16 mouse cellular contexts compared by ENCODE assay signal in the genomic region with DNA sequence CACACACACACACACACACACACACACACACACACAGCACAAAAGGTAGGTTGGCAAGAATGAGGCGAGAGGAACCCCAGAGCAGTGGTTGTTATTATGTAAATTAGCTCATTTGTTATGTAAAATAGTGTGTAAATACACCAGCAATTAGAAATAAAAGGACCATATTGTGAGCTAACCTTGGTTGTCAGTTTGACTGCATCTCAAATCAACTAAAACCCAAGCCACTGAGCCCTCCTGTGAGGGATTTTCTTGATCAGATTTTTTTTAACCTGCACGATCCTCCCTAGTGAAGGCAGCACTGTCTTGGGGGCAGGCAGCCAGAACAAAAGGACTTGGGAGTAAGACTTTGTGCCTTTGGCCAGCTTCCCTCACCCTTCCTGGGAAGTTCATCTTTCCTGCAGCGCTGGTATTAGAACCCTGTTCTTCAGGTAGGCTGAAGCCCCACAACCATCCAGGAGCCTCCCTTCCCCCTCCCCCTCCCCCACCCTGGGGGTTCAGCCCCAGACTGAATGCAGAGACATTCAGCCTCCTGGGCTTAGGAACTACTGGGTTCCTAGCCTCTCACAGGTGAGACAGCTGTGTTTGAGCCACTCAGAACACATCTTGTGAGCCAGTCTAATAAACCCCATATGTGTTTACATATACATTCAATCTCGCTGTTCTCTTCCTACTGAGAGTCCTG.
DNase-seq lines count a peak whose midpoint lies in the region; ATAC-seq and TF ChIP-seq lines count a peak whose summit lies in the region.
"Had no signal": no experiment of that assay in that cellular context is flagged by ENCODE, and none has a peak within 500 bp of the region (broad histone marks: within the 10 kb centered on the region; RNA-seq: fewer than 3 reads in every experiment).

No protein-coding gene starts in this region.

- no peak for DNase-seq in hindbrain, embryonic 10.5 days (ENCODE audit: low spot score)
- DNase-seq in embryonic facial prominence, embryonic 10.5 days (ENCODE audit: low spot score) = no peak
- DNase-seq in hindbrain, embryonic 14.5 days (ENCODE audit: low spot score) = no peak
- DNase-seq in heart, adult 2 months = no peak
- DNase-seq in cerebellum, adult 18-20 months = no peak
- DNase-seq: adrenal gland, adult 8-10 months; cerebellum, adult 8-10 months; lung, postnatal 4 days; thymus, postnatal 36 days had no signal

- no peaks in the 10 kb centered on the region for H3K79me2 ChIP-seq in heart, adult 2 months (replicated peaks; ENCODE audit: control insufficient read depth, insufficient read depth, low read length)

- no peak for TF ChIP-seq POLR2A in ES-Bruce4 (IDR thresholded peaks at IDR 0.05; ENCODE audit: insufficient read depth, low read length)
- TF ChIP-seq POLR2A in heart, adult 2 months (IDR thresholded peaks at IDR 0.05; ENCODE audit: insufficient read depth, low read depth, low read length) = no peak

- ATAC-seq in hindbrain, embryonic 16.5 days = no peak
- ATAC-seq in hindbrain, embryonic 14.5 days (ENCODE audit: low FRiP score) = peak; percentile 51; the same call in 1 of the 2 replicates

- H3K4me1 ChIP-seq in hindbrain, embryonic 10.5 days (replicated peaks) = peaks cover 31% of the 10 kb centered on the region
- H3K4me1 ChIP-seq in hindbrain, embryonic 16.5 days (ENCODE audit: control insufficient read depth, insufficient read depth, low read depth, low read length) = no peaks in the 10 kb centered on the region; the same call in 1 of the 2 replicates
- no peaks in the 10 kb centered on the region for H3K4me1 ChIP-seq in ES-Bruce4 (ENCODE audit: control insufficient read depth, insufficient read depth, low read length)
- peaks cover 24% of the 10 kb centered on the region for H3K4me1 ChIP-seq in embryonic facial prominence, embryonic 10.5 days
- peaks cover 14% of the 10 kb centered on the region; the same call in 1 of the 2 replicates for H3K4me1 ChIP-seq in hindbrain, embryonic 14.5 days (replicated peaks; ENCODE audit: control insufficient read depth, insufficient read depth, low read length)
- H3K4me1 ChIP-seq in heart, adult 2 months (ENCODE audit: control insufficient read depth, insufficient read depth, low read length) = no peaks in the 10 kb centered on the region
- H3K4me1 ChIP-seq: kidney, embryonic 15.5 days; limb, embryonic 13.5 days; liver, embryonic 15.5 days had no signal

- TF ChIP-seq EP300 in ES-Bruce4 (IDR thresholded peaks at IDR 0.05; ENCODE audit: insufficient read depth, low read depth, low read length) = no peak
- TF ChIP-seq EP300 in heart, adult 2 months (IDR thresholded peaks at IDR 0.05; ENCODE audit: insufficient read depth, low read depth, low read length) = no peak

- WGBS in hindbrain, embryonic 10.5 days = 43% methylated on average over 4 of the region's 4 CpGs
- WGBS in hindbrain, embryonic 16.5 days = 31% methylated on average over 4 of the region's 4 CpGs
- 45% methylated on average over 4 of the region's 4 CpGs for WGBS in embryonic facial prominence, embryonic 10.5 days
- 31% methylated on average over 4 of the region's 4 CpGs for WGBS in hindbrain, embryonic 14.5 days
- 78% methylated on average over 4 of the region's 4 CpGs for WGBS in heart, adult 2 months

- no peak overlapping the region for H3K4me2 ChIP-seq in hindbrain, embryonic 16.5 days (ENCODE audit: low read length)
- no peak overlapping the region for H3K4me2 ChIP-seq in hindbrain, embryonic 14.5 days (replicated peaks)
- H3K4me2 ChIP-seq: heart, embryonic 15.5 days; kidney, embryonic 15.5 days; limb, embryonic 13.5 days; liver, embryonic 15.5 days had no signal

- no peaks in the 10 kb centered on the region for H3K27me3 ChIP-seq in hindbrain, embryonic 10.5 days (ENCODE audit: insufficient read depth, poor library complexity, severe bottlenecking)
- no peaks in the 10 kb centered on the region for H3K27me3 ChIP-seq in hindbrain, embryonic 16.5 days (replicated peaks; ENCODE audit: control insufficient read depth, insufficient read depth, low read length)
- no peaks in the 10 kb centered on the region for H3K27me3 ChIP-seq in ES-Bruce4 (ENCODE audit: control insufficient read depth, insufficient read depth, low read length, poor library complexity, severe bottlenecking)
- no peaks in the 10 kb centered on the region for H3K27me3 ChIP-seq in embryonic facial prominence, embryonic 10.5 days (replicated peaks; ENCODE audit: low read depth, poor library complexity, severe bottlenecking)
- no peaks in the 10 kb centered on the region for H3K27me3 ChIP-seq in hindbrain, embryonic 14.5 days (ENCODE audit: control insufficient read depth, insufficient read depth, low read length)
- no peaks in the 10 kb centered on the region for H3K27me3 ChIP-seq in heart, adult 2 months (ENCODE audit: control insufficient read depth, insufficient read depth, low read length)
- H3K27me3 ChIP-seq: heart, embryonic 15.5 days; kidney, embryonic 15.5 days; limb, embryonic 13.5 days; liver, embryonic 15.5 days had no signal

- no peak for TF ChIP-seq CTCF in ES-Bruce4 (IDR thresholded peaks at IDR 0.05; ENCODE audit: low read depth, low read length)
- TF ChIP-seq CTCF in heart, adult 2 months (IDR thresholded peaks at IDR 0.05) = no peak

- H3K9ac ChIP-seq in hindbrain, embryonic 16.5 days (ENCODE audit: low read depth, low read length) = no peak overlapping the region
- no peak overlapping the region for H3K9ac ChIP-seq in ES-Bruce4 (ENCODE audit: low read depth, poor library complexity, severe bottlenecking)
- H3K9ac ChIP-seq in hindbrain, embryonic 14.5 days = no peak overlapping the region
- no peak overlapping the region for H3K9ac ChIP-seq in heart, adult 2 months (ENCODE audit: low read depth, low read length)
- H3K9ac ChIP-seq: heart, embryonic 15.5 days; kidney, embryonic 15.5 days; limb, embryonic 13.5 days; liver, embryonic 15.5 days had no signal

- no peaks in the 10 kb centered on the region for H3K36me3 ChIP-seq in hindbrain, embryonic 10.5 days
- H3K36me3 ChIP-seq in hindbrain, embryonic 16.5 days (ENCODE audit: control insufficient read depth, insufficient read depth, low read length) = no peaks in the 10 kb centered on the region
- no peaks in the 10 kb centered on the region for H3K36me3 ChIP-seq in ES-Bruce4 (ENCODE audit: control insufficient read depth, insufficient read depth, low read length, poor library complexity, severe bottlenecking)
- H3K36me3 ChIP-seq in embryonic facial prominence, embryonic 10.5 days (replicated peaks) = no peaks in the 10 kb centered on the region
- no peaks in the 10 kb centered on the region for H3K36me3 ChIP-seq in hindbrain, embryonic 14.5 days (replicated peaks; ENCODE audit: control insufficient read depth, insufficient read depth)
- no peaks in the 10 kb centered on the region for H3K36me3 ChIP-seq in heart, adult 2 months (ENCODE audit: control insufficient read depth, insufficient read depth, low read length)
- H3K36me3 ChIP-seq: heart, embryonic 15.5 days; kidney, embryonic 15.5 days; limb, embryonic 13.5 days; liver, embryonic 15.5 days had no signal

- no peak overlapping the region for H3K4me3 ChIP-seq in hindbrain, embryonic 10.5 days
- no peak overlapping the region for H3K4me3 ChIP-seq in hindbrain, embryonic 16.5 days (ENCODE audit: low read length)
- no peak overlapping the region for H3K4me3 ChIP-seq in ES-Bruce4 (ENCODE audit: low read depth, low read length)
- no peak overlapping the region for H3K4me3 ChIP-seq in embryonic facial prominence, embryonic 10.5 days
- H3K4me3 ChIP-seq in hindbrain, embryonic 14.5 days (replicated peaks; ENCODE audit: low read length) = no peak overlapping the region
- no peak overlapping the region for H3K4me3 ChIP-seq in heart, adult 2 months
- H3K4me3 ChIP-seq: heart, embryonic 15.5 days; kidney, embryonic 15.5 days; layer of hippocampus, adult 2 months; limb, embryonic 13.5 days; liver, embryonic 15.5 days had no signal

- peak overlapping the region; percentile 67; the same call in 1 of the 2 replicates for H3K27ac ChIP-seq in hindbrain, embryonic 10.5 days
- H3K27ac ChIP-seq in hindbrain, embryonic 16.5 days (ENCODE audit: low read depth, low read length) = no peak overlapping the region
- H3K27ac ChIP-seq in ES-Bruce4 (ENCODE audit: insufficient read depth, low read length) = peak overlapping the region; percentile 79
- H3K27ac ChIP-seq in embryonic facial prominence, embryonic 10.5 days (replicated peaks) = peak overlapping the region; percentile 51; the same call in 1 of the 2 replicates
- no peak overlapping the region for H3K27ac ChIP-seq in hindbrain, embryonic 14.5 days
- H3K27ac ChIP-seq in heart, adult 2 months = no peak overlapping the region
- H3K27ac ChIP-seq: heart, embryonic 15.5 days; kidney, embryonic 15.5 days; layer of hippocampus, adult 2 months; limb, embryonic 13.5 days; liver, embryonic 15.5 days had no signal

- peaks cover 21% of the 10 kb centered on the region; the same call in 1 of the 2 replicates for H3K9me3 ChIP-seq in hindbrain, embryonic 10.5 days
- H3K9me3 ChIP-seq in hindbrain, embryonic 16.5 days (ENCODE audit: control insufficient read depth, low read length) = no peaks in the 10 kb centered on the region
- peaks cover 21% of the 10 kb centered on the region for H3K9me3 ChIP-seq in ES-Bruce4 (replicated peaks; ENCODE audit: control insufficient read depth, insufficient read depth, low read length, poor library complexity, severe bottlenecking)
- peaks cover 4% of the 10 kb centered on the region; the same call in 1 of the 2 replicates for H3K9me3 ChIP-seq in embryonic facial prominence, embryonic 10.5 days
- no peaks in the 10 kb centered on the region for H3K9me3 ChIP-seq in hindbrain, embryonic 14.5 days (ENCODE audit: control insufficient read depth, low read length)
- H3K9me3 ChIP-seq: heart, embryonic 15.5 days; kidney, embryonic 15.5 days; liver, embryonic 15.5 days had no signal

- intact Hi-C loops in heart, adult 2 months (cut with DNase I) = no loop called here

Comparison
In these comparisons a context has a peak if more than half of its experiments do, and no peak if none do; other contexts are left out.
1. H3K27ac ChIP-seq: peak in hindbrain, embryonic 10.5 days (single experiment), ES-Bruce4 (single experiment) and embryonic facial prominence, embryonic 10.5 days (single experiment); none in hindbrain, embryonic 16.5 days (single experiment), hindbrain, embryonic 14.5 days (single experiment) and heart, adult 2 months (single experiment).